Mouse (Mus musculus) mouse trophoblast stem cell (cell line): Measurements from ENCODE around the gene Znrd1as.

ENCODE experiments used
- in situ Hi-C, 2 experiments: fragments of 300-500 bp; cut with MseI, MboI; formaldehyde crosslinking; loops; 2 replicates in 1 of 2; 3 replicates in 1 of 2; pipeline ENCODE4 v1.15.1; 2025

Gene Znrd1as

DNA sequence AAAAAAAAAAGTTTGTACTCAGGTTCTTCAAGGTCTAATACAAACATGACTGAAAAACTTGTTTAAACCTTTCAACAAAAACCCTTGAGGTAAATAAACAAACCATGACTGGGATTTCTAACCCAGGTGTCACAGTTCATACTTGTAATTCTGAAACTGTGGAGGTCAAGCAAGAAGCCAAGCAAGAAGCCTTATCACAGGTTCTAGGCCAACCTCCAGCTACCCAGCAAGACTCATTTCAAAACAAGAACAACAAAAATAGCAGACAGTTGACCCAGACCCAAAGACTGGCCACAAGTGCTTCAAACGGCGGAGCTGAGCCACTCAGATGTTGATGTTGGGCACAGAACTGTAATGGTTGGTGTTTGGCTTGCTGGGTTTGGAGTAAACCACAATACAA lies 36.1 kb downstream of the Znrd1as start:
- in situ Hi-C loops, result no loop called here

DNA sequence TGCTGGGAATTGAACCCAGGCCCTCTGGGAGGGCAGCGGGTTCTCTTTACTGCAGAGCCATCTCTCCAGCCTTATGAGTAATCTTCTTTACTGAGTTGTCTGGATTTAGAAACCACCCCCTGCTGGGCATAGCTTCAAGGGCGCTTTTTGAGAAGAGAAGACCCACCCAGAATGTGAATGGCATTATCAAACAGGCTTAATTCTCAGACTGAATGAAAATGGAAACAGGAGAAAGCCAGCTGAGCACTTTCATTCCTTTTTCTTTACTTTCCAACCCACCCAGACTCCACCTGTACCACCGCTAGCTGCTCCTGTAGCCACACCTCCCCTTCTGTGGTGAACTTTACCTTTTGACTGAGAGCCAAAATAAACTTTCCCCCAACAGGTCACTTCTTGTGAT lies 37.1 kb downstream of the Znrd1as start:
- in situ Hi-C loops, result loop anchor here (5.0 kb wide), 1 partner anchor 78 kb away; no protein-coding TSS in a partner anchor

DNA sequence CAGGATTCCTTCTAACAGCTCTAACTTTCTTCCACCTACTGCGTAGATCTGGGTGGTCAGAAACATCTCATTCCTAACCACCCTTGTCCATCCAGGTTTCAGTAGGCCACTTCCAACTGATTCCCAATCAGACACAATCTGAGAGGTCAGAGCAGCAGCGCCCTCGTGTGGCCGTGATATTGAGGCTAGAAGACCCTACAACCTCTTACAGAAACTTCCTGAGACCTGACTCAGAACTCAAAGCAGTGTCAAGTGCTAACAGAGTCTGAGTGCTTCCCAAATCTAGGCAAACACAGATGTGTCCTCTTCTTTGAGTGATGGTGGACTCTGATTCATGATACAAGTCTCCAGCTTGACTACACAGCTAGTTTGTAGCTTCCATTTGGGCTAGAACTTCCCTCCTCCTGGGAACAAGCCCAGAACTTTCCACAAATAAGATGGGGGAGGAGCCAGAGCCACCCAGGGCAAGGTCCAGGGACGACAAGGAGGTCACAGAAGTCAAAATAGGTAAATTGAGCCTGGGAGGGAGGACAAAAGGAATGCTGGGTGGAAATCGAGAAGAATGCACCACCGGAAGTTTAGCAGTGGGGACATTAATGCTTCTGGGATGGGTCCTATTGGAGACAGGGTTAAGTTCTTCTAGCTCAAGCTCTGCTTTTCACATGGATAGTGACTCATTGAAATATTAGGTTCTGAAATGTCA lies 38.8 kb downstream of the Znrd1as start:
- in situ Hi-C loops, result loop anchor here (5.0 kb wide), 1 partner anchor 80 kb away; no protein-coding TSS in a partner anchor

DNA sequence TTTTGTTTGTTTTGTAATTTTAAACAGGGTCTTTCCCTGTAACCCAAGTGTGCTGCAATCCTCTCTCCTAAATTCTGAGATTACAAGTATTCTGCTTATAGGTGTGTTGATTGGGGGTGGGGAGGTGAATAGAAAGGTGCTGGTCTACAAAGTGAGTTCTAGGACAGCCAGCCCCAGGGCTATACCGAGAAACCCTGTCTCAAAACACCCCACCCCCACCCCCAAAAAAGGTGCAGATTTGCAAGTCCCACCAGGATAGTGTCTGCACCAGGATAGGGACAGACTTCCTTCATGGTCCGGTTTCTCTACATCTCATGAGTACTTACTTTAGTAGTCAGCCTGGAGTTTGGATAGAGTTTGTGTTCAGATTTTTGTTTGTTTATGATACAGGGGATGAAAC lies 40.1 kb downstream of the Znrd1as start:
- in situ Hi-C loops, result loop anchor here (5.0 kb wide), 1 partner anchor 81 kb away; no protein-coding TSS in a partner anchor

DNA sequence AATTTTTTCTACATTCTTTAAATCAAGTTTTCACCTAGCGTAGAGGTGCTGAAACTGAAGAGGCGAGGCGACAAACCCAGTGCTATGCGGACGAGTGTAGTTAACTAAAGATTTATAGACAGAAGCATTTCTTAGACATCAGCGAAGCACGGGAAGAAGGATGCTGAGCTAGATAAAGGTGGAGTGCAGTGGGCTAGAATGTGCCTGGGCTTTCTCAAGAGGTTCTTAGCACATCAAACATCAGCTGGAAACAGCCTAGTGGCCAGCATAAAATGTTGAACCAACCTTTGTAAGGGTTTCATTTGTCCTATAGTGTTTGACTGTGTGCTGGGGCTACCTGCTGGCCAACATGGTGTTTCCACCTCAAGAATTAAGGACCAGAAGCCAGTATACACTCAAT lies 42.5 kb downstream of the Znrd1as start, which contains the start of gene Zfp57:
TSS of gene Zfp57 (plus strand) at position 301 of the 400 bp plus-strand sequence.
- in situ Hi-C loops, result no loop called here

DNA sequence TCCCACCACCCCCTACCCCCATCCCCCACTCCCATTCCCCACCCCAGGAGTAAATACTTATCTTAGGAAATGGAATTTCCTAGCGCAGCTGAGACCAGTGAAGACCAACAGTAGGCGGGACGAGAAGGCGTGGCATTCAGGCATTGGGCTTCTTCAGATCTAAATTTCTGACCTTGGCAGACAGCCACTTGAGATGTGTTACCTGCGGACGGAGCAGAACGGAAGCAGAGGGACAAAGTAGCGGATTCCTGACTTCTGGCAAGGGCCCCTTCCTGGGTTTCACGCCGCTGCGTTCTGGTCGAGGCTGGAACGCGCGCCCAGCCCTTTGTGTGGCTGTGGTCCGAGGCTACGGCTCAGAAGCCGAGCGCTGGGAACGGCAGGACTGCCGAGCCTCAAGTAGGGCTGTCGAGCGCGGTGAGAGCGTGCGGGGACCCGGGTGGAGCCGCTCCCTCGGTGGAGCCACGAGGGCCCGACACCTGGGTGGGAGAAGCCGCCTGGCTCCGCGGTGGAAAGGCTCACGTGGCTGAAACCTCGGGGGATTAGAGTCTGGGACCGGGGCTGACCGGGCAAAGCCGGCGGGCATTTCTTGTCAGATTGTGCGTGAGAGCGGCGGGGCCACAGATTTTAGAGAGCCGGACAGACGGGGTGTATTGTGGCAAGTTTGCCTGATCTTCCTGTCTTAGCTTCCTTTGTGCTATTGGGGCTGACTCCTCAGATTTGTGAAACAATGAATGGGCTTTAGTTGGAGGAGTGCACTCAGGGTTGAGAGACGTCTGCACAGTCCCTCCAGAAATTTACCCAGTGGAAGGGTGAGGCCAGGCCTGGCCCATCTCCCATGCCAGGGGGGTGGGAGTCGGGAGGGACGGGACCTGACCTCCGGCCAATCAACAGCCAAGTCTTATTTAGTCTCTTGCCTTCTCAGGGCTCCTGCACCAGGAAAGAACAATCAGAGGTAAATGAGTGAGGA lies 44.3 kb downstream of the Znrd1as start:
- in situ Hi-C loops, result no loop called here

DNA sequence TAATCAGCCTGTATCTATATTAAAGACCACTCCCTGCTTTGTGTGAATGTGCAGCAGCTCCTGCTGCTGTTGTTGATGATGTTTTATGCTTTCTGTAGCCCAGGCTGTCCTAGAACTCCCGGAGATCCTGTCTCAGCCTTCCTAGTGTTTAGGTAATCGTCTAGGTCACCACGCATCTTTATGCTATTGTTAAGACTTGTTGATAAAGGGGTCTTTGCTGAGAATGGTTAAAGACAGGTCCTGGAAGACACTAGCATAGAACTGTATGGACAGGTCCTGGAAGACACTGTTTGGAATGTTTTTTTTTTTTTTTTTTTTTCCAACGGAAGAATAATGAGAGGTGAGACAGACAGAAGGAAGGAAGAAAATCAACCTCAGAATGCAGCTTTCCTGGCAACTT lies 45.0 kb downstream of the Znrd1as start:
- in situ Hi-C loops, result no loop called here

DNA sequence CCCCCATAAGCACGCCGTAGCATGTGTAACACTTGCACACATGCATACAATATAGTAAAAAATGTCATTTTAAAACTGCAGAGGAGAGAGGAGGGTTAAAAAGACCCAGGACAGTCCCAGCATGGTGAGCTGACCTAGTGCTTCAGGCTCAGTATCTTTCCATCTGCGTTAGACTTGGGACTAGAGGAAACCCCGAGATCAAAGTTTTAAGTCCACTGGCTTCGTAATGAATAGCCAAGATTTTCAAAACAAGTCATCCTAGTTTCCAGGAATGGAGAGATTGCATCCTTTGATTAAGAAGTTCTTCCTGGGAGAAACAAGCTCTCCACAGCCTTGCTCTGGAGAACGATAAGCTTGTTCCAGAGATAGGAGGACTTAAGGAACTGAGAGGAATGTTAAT lies 49.8 kb downstream of the Znrd1as start:
- in situ Hi-C loops, result no loop called here

DNA sequence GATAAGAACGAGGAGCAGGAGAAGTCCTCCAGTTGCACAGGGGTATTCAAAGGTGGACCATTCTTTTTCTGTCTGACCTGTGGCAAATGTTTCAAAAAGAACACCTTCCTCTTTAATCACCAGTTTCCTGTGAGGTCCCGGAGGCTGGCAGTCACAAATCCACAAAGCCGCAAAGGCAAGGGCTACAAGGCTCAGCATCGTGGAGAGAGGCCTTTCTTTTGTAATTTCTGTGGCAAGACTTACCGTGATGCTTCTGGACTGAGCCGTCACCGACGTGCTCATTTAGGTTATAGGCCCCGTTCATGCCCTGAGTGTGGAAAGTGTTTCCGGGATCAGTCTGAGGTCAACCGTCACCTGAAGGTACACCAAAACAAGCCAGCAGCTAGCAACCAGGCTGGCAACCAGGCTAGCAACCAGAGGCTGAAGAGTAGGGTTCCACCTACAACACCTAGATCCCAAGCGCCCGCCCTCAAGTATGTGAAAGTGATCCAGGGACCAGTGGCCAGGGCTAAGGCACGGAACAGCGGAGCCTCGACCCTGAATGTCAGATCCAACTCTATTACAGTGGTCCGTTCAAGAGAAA lies 51.2 kb downstream of the Znrd1as start:
- in situ Hi-C loops, result no loop called here

DNA sequence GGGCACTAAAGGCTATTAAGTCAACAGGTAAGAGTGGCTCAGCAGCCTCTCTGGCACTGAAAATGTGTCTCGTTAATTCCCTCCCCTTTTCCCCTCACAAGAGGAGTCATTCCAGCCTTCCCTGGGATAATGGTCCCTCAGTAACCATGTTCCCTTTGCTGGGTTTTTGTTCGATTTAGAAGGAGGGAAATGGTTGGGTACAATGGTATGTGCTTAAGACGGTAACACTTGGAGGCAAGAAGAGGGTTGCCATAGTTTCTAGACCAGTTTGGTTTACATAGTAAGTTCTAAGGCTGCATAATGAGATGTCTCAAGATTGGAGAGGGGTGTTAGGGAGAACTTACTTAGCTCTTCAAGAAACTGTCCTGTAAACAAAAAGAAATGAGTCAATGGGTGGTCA lies 53.3 kb downstream of the Znrd1as start:
- in situ Hi-C loops, result no loop called here

DNA sequence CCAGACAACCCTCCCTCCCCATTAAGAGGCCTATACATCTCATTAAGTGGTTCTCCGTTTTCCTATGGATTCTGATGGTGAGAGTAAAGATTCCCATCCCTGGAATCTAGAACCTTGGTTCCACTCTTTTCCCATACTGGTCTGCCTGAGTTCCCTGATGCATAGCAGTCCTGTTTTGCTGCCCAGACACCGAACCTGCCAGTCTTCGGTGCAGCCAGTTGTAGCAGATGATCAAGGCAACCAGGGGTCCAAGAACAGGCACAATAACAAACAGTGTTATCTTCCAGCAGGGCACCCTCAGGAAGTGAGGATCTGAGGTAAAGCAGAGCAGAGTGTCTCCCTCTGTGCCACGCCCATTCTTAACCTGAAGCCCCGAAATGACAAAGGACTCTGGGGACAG lies 53.7 kb downstream of the Znrd1as start:
- in situ Hi-C loops, result no loop called here
